Mouse (Mus musculus): ENCODE measurements around the gene Mfsd6l. TPM values are rescaled to one million over a fixed set of nuclear protein-coding genes. Genes with fewer than 3 reads are reported as not detected.
A peak's percentile ranks its signal among the peaks of the same experiment; 100 is the strongest.

Mfsd6l gene
- total RNA-seq, 1 experiment, result 0.49 TPM

GRCm38 (mm10) chr11:68565032-68565429, 9.0 kb downstream of the Mfsd6l start:
- TF ChIP-seq ZNF384 (IDR thresholded peaks at IDR 0.05; ENCODE audit: low read depth, low read length) (no peak), CHD2 (IDR thresholded peaks at IDR 0.05; ENCODE audit: low read depth, low read length) (no peak), HCFC1 (IDR thresholded peaks at IDR 0.05; ENCODE audit: borderline replicate concordance, insufficient read depth, low read length) (no peak), ZC3H11A (IDR thresholded peaks at IDR 0.05; ENCODE audit: borderline replicate concordance, low read depth, low read length) (no peak), MAFK (IDR thresholded peaks at IDR 0.05; ENCODE audit: insufficient read depth, low read depth, low read length) (no peak)
- Histone ChIP-seq H3K27ac (ENCODE audit: insufficient read depth, low read depth, low read length, poor library complexity, severe bottlenecking) (no peak overlapping the region), H3K9ac (ENCODE audit: insufficient read depth, low read depth, low read length, poor library complexity, severe bottlenecking) (no peak overlapping the region), H3K4me1 (ENCODE audit: control insufficient read depth in 2 of 2, insufficient read depth in 2 of 2, low read length in 2 of 2, poor library complexity in 1 of 2) (0 out of 4 replicates have a peak, but pooled peaks cover 0 to 1% of the 10 kb centered on the region in 2 experiments), H3K4me3 (ENCODE audit: insufficient read depth in 1 of 2, low read depth in 1 of 2, low read length in 2 of 2, poor library complexity in 1 of 2, severe bottlenecking in 1 of 2) (no peak overlapping the region), H3K9me3 (ENCODE audit: control insufficient read depth, insufficient read depth, low read depth, low read length) (no peaks in the 10 kb centered on the region), H3K36me3 (ENCODE audit: control insufficient read depth, insufficient read depth, low read length, poor library complexity, severe bottlenecking) (no peaks in the 10 kb centered on the region)
- in situ Hi-C loops (cut with MboI; ENCODE audit: low sequenced_read_pairs in 2 of 2, unreplicated experiment in 2 of 2), result no loop called here
- no peak for DNase-seq (ENCODE audit: low read depth, low spot score)

- Histone ChIP-seq H3K36me3 (ENCODE audit: control insufficient read depth, insufficient read depth, low read length, poor library complexity, severe bottlenecking) (no peaks in the 10 kb centered on the region), H3K27ac (ENCODE audit: insufficient read depth, low read depth, low read length, poor library complexity, severe bottlenecking) (no peak overlapping the region), H3K4me3 (ENCODE audit: insufficient read depth in 1 of 2, low read depth in 1 of 2, low read length in 2 of 2, poor library complexity in 1 of 2, severe bottlenecking in 1 of 2) (0 out of 4 replicates have a peak overlapping the region, but pooled peaks of 1 of the 2 experiments have one; percentile 35), H3K9ac (ENCODE audit: insufficient read depth, low read depth, low read length, poor library complexity, severe bottlenecking) (no peak overlapping the region), H3K9me3 (ENCODE audit: control insufficient read depth, insufficient read depth, low read depth, low read length) (no peaks in the 10 kb centered on the region), H3K4me1 (ENCODE audit: control insufficient read depth in 2 of 2, insufficient read depth in 2 of 2, low read length in 2 of 2, poor library complexity in 1 of 2) (0 out of 4 replicates have a peak, but pooled peaks cover 0 to 1% of the 10 kb centered on the region in 2 experiments)
- no peak for TF ChIP-seq MAFK (IDR thresholded peaks at IDR 0.05; ENCODE audit: insufficient read depth, low read depth, low read length)
- TF ChIP-seq ZC3H11A (IDR thresholded peaks at IDR 0.05; ENCODE audit: borderline replicate concordance, low read depth, low read length), result no peak
- TF ChIP-seq HCFC1 (IDR thresholded peaks at IDR 0.05; ENCODE audit: borderline replicate concordance, insufficient read depth, low read length), result no peak
- TF ChIP-seq CHD2 (IDR thresholded peaks at IDR 0.05; ENCODE audit: low read depth, low read length), result no peak
- peak; percentile 54 for DNase-seq (ENCODE audit: low read depth, low spot score)
- in situ Hi-C loops (cut with MboI; ENCODE audit: low sequenced_read_pairs in 2 of 2, unreplicated experiment in 2 of 2), result no loop called here
These were observed 10.6 kb downstream of the Mfsd6l start for GRCm38 (mm10) chr11:68566447-68567059.

- no peak for DNase-seq (ENCODE audit: low read depth, low spot score)
- in situ Hi-C loops (cut with MboI; ENCODE audit: low sequenced_read_pairs in 2 of 2, unreplicated experiment in 2 of 2), result no loop called here
- Histone ChIP-seq H3K9ac (ENCODE audit: insufficient read depth, low read depth, low read length, poor library complexity, severe bottlenecking) (no peak overlapping the region), H3K9me3 (ENCODE audit: control insufficient read depth, insufficient read depth, low read depth, low read length) (no peaks in the 10 kb centered on the region), H3K4me1 (ENCODE audit: control insufficient read depth in 2 of 2, insufficient read depth in 2 of 2, low read length in 2 of 2, poor library complexity in 1 of 2) (0 out of 4 replicates have a peak, but pooled peaks cover 0 to 1% of the 10 kb centered on the region in 2 experiments), H3K36me3 (ENCODE audit: control insufficient read depth, insufficient read depth, low read length, poor library complexity, severe bottlenecking) (no peaks in the 10 kb centered on the region), H3K27ac (ENCODE audit: insufficient read depth, low read depth, low read length, poor library complexity, severe bottlenecking) (no peak overlapping the region), H3K4me3 (ENCODE audit: insufficient read depth in 1 of 2, low read depth in 1 of 2, low read length in 2 of 2, poor library complexity in 1 of 2, severe bottlenecking in 1 of 2) (no peak overlapping the region)
- TF ChIP-seq CHD2 (IDR thresholded peaks at IDR 0.05; ENCODE audit: low read depth, low read length) (no peak), HCFC1 (IDR thresholded peaks at IDR 0.05; ENCODE audit: borderline replicate concordance, insufficient read depth, low read length) (no peak), ZNF384 (IDR thresholded peaks at IDR 0.05; ENCODE audit: low read depth, low read length) (no peak), ZC3H11A (IDR thresholded peaks at IDR 0.05; ENCODE audit: borderline replicate concordance, low read depth, low read length) (no peak), MAFK (IDR thresholded peaks at IDR 0.05; ENCODE audit: insufficient read depth, low read depth, low read length) (no peak)
These were observed 14.9 kb downstream of the Mfsd6l start for GRCm38 (mm10) chr11:68570861-68571260.

GRCm38 (mm10) chr11:68577076-68577475, 21.1 kb downstream of the Mfsd6l start:
- in situ Hi-C loops (cut with MboI; ENCODE audit: low sequenced_read_pairs in 2 of 2, unreplicated experiment in 2 of 2), result no loop called here
- no peaks in the 10 kb centered on the region for H3K4me1 ChIP-seq (ENCODE audit: control insufficient read depth in 2 of 2, insufficient read depth in 2 of 2, low read length in 2 of 2, poor library complexity in 1 of 2)
- no peak for DNase-seq (ENCODE audit: low read depth, low spot score)
- H3K4me3 ChIP-seq (ENCODE audit: insufficient read depth in 1 of 2, low read depth in 1 of 2, low read length in 2 of 2, poor library complexity in 1 of 2, severe bottlenecking in 1 of 2), result no peak overlapping the region
- H3K36me3 ChIP-seq (ENCODE audit: control insufficient read depth, insufficient read depth, low read length, poor library complexity, severe bottlenecking), result no peaks in the 10 kb centered on the region
- TF ChIP-seq ZC3H11A (IDR thresholded peaks at IDR 0.05; ENCODE audit: borderline replicate concordance, low read depth, low read length) (no peak), HCFC1 (IDR thresholded peaks at IDR 0.05; ENCODE audit: borderline replicate concordance, insufficient read depth, low read length) (no peak), ZNF384 (IDR thresholded peaks at IDR 0.05; ENCODE audit: low read depth, low read length) (no peak), MAFK (IDR thresholded peaks at IDR 0.05; ENCODE audit: insufficient read depth, low read depth, low read length) (no peak)
- H3K9me3 ChIP-seq (ENCODE audit: control insufficient read depth, insufficient read depth, low read depth, low read length), result no peaks in the 10 kb centered on the region
- no peak overlapping the region for H3K9ac ChIP-seq (ENCODE audit: insufficient read depth, low read depth, low read length, poor library complexity, severe bottlenecking)
- H3K27ac ChIP-seq (ENCODE audit: insufficient read depth, low read depth, low read length, poor library complexity, severe bottlenecking), result no peak overlapping the region
